Mouse (Mus musculus): Measurements from ENCODE around the gene Gfra1. TPM values are rescaled to one million over a fixed set of nuclear protein-coding genes. Genes with fewer than 3 reads are reported as not detected.

The Gfra1 gene
- polyA plus RNA-seq, 1 experiment from 2014 or later: 24.1 TPM

GRCm38 (mm10) chr19:58419278-58419677 is 36.4 kb downstream of the Gfra1 start:
- Histone ChIP-seq H3K4me2 (replicated peaks) (no peak overlapping the region), H3K4me1 (peaks cover 14% of the 10 kb centered on the region), H3K4me3 (no peak overlapping the region), H3K9ac (no peak overlapping the region), H3K9me3 (no peaks in the 10 kb centered on the region), H3K27me3 (no peaks in the 10 kb centered on the region), H3K27ac (0 out of 2 replicates have a peak overlapping the region, but pooled peaks have one; percentile 51), H3K36me3 (no peaks in the 10 kb centered on the region)
- ATAC-seq (ENCODE audit: insufficient number of reproducible peaks, insufficient read depth, low FRiP score, low TSS enrichment): 0 out of 2 replicates have a peak, but pooled peaks have one; percentile 35
- 47% methylated on average over 3 of the region's 3 CpGs for WGBS

GRCm38 (mm10) chr19:58415173-58415572 is 40.5 kb downstream of the Gfra1 start:
- no peak overlapping the region for H3K27ac ChIP-seq
- H3K4me3 ChIP-seq: no peak overlapping the region
- WGBS: 72% methylated on average over 4 of the region's 4 CpGs
- no peaks in the 10 kb centered on the region for H3K27me3 ChIP-seq
- no peaks in the 10 kb centered on the region for H3K9me3 ChIP-seq
- no peak overlapping the region for H3K9ac ChIP-seq
- ATAC-seq (ENCODE audit: insufficient number of reproducible peaks, insufficient read depth, low FRiP score, low TSS enrichment): no peak
- no peak overlapping the region for H3K4me2 ChIP-seq (replicated peaks)
- H3K4me1 ChIP-seq: peaks cover 15% of the 10 kb centered on the region
- no peaks in the 10 kb centered on the region for H3K36me3 ChIP-seq

DNA sequence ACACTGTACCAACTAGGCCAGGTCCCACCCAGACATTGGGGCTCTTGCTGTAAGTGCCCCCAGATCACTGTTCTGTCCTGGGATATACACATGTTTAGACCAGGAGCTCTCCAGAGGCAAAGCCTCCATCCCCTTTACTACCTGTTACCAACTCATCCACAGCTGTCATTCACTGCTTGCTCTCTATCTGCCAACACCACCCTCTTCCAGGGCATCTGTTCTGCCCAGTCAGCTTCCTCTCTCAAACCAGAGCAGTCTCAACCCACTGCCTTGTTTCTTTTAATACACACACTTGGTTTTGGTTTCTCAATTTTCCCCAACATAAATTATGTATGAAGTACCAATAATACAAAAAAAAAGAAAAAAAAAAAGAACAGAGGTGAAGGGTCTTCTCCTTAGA is 41.0 kb downstream of the Gfra1 start:
- Histone ChIP-seq H3K36me3 (no peaks in the 10 kb centered on the region), H3K4me1 (peaks cover 12% of the 10 kb centered on the region), H3K4me3 (no peak overlapping the region), H3K9ac (no peak overlapping the region), H3K9me3 (no peaks in the 10 kb centered on the region), H3K27me3 (no peaks in the 10 kb centered on the region), H3K27ac (no peak overlapping the region), H3K4me2 (replicated peaks) (no peak overlapping the region)
- no peak for ATAC-seq (ENCODE audit: insufficient number of reproducible peaks, insufficient read depth, low FRiP score, low TSS enrichment)

DNA sequence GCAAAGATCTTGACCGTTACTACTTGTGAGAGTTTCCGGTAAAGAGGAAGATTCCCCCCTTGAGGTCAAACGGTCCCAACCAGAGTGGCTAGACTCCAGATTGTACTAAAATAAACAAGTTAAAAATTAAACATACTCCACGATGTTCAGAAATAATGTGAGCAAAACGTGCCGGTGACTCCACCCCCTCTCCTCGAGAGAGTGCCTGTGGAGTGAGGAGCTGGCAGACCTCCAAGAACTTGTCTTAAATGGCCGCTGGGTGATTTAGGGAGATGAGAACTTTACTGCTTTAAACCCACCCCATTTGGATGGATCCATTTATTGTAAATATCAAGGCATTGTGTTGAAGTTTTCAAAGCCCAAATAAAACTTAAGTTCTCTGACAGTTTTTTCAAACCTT is 42.4 kb downstream of the Gfra1 start:
- Histone ChIP-seq H3K9me3 (no peaks in the 10 kb centered on the region), H3K4me2 (replicated peaks) (0 out of 2 replicates have a peak overlapping the region, but pooled peaks have one; percentile 12), H3K36me3 (no peaks in the 10 kb centered on the region), H3K4me3 (no peak overlapping the region), H3K9ac (no peak overlapping the region), H3K27me3 (no peaks in the 10 kb centered on the region), H3K4me1 (0 out of 2 replicates have a peak, but pooled peaks cover 5% of the 10 kb centered on the region), H3K27ac (no peak overlapping the region)
- no peak for ATAC-seq (ENCODE audit: insufficient number of reproducible peaks, insufficient read depth, low FRiP score, low TSS enrichment)
- WGBS: 37% methylated on average over 8 of the region's 8 CpGs

GRCm38 (mm10) chr19:58412811-58413210 is 42.9 kb downstream of the Gfra1 start:
- H3K27me3 ChIP-seq: no peaks in the 10 kb centered on the region
- ATAC-seq (ENCODE audit: insufficient number of reproducible peaks, insufficient read depth, low FRiP score, low TSS enrichment): no peak
- no peaks in the 10 kb centered on the region for H3K36me3 ChIP-seq
- no peak overlapping the region for H3K9ac ChIP-seq
- H3K4me2 ChIP-seq (replicated peaks): no peak overlapping the region
- no peaks in the 10 kb centered on the region for H3K9me3 ChIP-seq
- 0 out of 2 replicates have a peak, but pooled peaks cover 5% of the 10 kb centered on the region for H3K4me1 ChIP-seq
- H3K4me3 ChIP-seq: no peak overlapping the region
- no peak overlapping the region for H3K27ac ChIP-seq
- whole genome bisulfite sequencing: 65% methylated on average over 2 of the region's 3 CpGs

DNA sequence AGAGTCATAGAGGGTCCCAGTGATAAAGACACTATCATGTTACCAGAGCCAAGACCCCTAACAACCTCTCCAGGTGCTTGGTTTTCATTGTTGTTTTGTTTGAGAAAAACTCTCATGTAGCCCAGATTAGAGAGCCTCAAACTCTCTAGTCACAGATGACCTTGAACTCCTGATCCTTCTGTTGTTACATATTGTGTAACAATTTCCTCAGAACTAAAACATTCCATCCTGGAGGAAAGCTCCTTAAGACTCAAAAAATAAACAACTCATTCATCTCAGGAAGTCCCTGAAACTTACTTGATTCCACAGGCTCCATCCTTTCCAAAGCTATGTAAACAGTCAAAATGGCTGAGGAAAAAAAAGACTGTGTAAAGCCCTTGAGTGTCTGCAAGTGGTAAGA is 49.0 kb downstream of the Gfra1 start:
- H3K9me3 ChIP-seq: no peaks in the 10 kb centered on the region
- H3K9ac ChIP-seq: no peak overlapping the region
- H3K4me3 ChIP-seq: no peak overlapping the region
- no peaks in the 10 kb centered on the region for H3K27me3 ChIP-seq
- 0 out of 2 replicates have a peak, but pooled peaks cover 1% of the 10 kb centered on the region for H3K4me1 ChIP-seq
- no peak overlapping the region for H3K4me2 ChIP-seq (replicated peaks)
- no peak for ATAC-seq (ENCODE audit: insufficient number of reproducible peaks, insufficient read depth, low FRiP score, low TSS enrichment)
- no peaks in the 10 kb centered on the region for H3K36me3 ChIP-seq
- H3K27ac ChIP-seq: no peak overlapping the region

GRCm38 (mm10) chr19:58400224-58400623 is 55.5 kb downstream of the Gfra1 start:
- 79% methylated on average over 3 of the region's 3 CpGs for WGBS
- no peak for ATAC-seq (ENCODE audit: insufficient number of reproducible peaks, insufficient read depth, low FRiP score, low TSS enrichment)
- Histone ChIP-seq H3K9me3 (no peaks in the 10 kb centered on the region), H3K36me3 (no peaks in the 10 kb centered on the region), H3K9ac (no peak overlapping the region), H3K27me3 (no peaks in the 10 kb centered on the region), H3K4me1 (peaks cover 15% of the 10 kb centered on the region), H3K27ac (no peak overlapping the region), H3K4me2 (replicated peaks) (no peak overlapping the region), H3K4me3 (no peak overlapping the region)

DNA sequence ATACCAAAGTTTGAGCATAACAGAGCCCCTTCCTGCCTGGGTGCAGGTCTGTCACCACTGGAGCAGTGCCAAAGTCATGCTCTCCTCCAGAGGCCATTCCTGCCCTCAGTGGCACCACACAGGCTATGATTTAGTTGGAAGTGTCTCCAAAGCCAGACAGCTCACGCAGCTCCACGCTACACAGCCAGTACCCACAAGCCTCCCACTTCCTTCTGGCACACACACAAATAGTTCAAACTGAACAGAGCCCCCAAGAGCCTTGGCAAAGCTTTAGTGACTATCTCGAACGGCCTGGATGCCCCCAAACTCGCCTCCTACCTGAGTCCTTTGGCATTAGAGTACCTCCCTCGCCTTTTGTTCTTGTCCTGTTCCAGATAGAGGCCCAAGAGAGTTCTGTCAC is 56.5 kb downstream of the Gfra1 start:
- Histone ChIP-seq H3K4me3 (no peak overlapping the region), H3K4me2 (replicated peaks) (no peak overlapping the region), H3K4me1 (peaks cover 15% of the 10 kb centered on the region), H3K27me3 (no peaks in the 10 kb centered on the region), H3K36me3 (no peaks in the 10 kb centered on the region), H3K9ac (no peak overlapping the region), H3K9me3 (no peaks in the 10 kb centered on the region), H3K27ac (no peak overlapping the region)
- WGBS: 71% methylated on average over 6 of the region's 6 CpGs
- ATAC-seq (ENCODE audit: insufficient number of reproducible peaks, insufficient read depth, low FRiP score, low TSS enrichment): no peak

DNA sequence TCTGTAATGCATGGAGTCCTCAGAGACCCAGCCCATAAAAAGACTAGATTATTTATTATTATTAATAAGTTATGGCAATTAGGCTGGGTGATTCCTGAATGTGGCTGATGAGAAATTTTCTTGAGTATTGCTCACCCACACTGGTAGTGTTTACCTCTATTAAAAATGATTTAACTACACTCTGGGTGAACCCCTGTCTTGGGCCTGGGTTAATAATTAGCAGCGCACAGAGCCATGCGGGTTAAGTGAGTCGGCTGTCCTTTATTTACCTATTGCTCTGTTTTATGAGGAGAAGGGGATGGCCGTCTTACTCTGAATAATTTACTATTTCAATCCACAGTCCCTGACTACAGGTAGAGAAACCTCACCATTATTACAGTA is 59.1 kb downstream of the Gfra1 start:
- H3K27me3 ChIP-seq: no peaks in the 10 kb centered on the region
- no peak overlapping the region for H3K4me3 ChIP-seq
- H3K9me3 ChIP-seq: no peaks in the 10 kb centered on the region
- H3K36me3 ChIP-seq: no peaks in the 10 kb centered on the region
- H3K9ac ChIP-seq: no peak overlapping the region
- no peak for ATAC-seq (ENCODE audit: insufficient number of reproducible peaks, insufficient read depth, low FRiP score, low TSS enrichment)
- peaks cover 13% of the 10 kb centered on the region for H3K4me1 ChIP-seq
- peak overlapping the region; percentile 36; the same call in 1 of the 2 replicates for H3K4me2 ChIP-seq (replicated peaks)
- WGBS: 49% methylated on average over 4 of the region's 4 CpGs
- no peak overlapping the region for H3K27ac ChIP-seq

DNA sequence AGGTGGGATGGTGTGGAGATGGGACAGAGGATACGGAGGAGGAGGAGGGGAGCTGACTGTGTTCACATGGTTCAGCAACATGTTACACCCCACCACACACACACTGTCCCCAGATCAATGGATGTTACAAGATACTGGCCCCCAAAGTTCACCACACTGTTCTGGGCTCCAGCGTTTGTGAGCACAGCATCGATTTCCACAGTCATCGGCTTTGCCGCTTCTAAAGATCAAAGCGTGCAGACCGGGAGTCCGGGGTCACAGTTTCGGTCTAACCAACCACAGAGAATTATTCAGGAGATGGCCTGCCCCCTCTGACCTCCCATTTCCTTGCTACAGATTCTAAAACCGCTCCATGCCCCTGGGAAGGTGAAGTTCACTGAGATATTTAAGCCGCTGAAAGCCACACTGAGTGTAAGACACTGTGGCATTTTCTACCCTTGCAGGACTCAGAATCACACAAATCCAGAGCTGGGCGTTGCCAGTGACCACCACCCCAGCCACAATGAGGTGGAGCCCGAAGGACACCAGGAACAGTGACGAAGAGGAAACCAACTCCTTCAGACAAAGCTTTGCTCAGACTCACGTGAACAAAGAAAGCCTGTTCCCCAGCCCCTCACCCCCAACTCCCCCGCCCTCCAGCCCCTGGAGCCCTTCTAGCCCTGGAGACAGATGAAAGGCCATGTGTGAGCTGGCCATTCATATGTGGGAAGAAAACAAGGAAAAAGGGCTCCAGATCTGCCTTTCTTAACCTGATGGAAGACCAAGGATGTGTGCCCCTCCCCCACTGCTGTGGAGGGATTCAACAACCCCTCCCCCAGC is 59.7 kb downstream of the Gfra1 start:
- peak; percentile 22; the same call in 1 of the 2 replicates for ATAC-seq (ENCODE audit: insufficient number of reproducible peaks, insufficient read depth, low FRiP score, low TSS enrichment)
- Histone ChIP-seq H3K27me3 (no peaks in the 10 kb centered on the region), H3K9ac (0 out of 2 replicates have a peak overlapping the region, but pooled peaks have one; percentile 33), H3K9me3 (no peaks in the 10 kb centered on the region), H3K27ac (peak overlapping the region; percentile 47), H3K4me1 (peaks cover 10% of the 10 kb centered on the region), H3K4me2 (replicated peaks) (peak overlapping the region; percentile 36), H3K36me3 (no peaks in the 10 kb centered on the region), H3K4me3 (no peak overlapping the region)
- 21% methylated on average over 16 of the region's 16 CpGs for WGBS

DNA sequence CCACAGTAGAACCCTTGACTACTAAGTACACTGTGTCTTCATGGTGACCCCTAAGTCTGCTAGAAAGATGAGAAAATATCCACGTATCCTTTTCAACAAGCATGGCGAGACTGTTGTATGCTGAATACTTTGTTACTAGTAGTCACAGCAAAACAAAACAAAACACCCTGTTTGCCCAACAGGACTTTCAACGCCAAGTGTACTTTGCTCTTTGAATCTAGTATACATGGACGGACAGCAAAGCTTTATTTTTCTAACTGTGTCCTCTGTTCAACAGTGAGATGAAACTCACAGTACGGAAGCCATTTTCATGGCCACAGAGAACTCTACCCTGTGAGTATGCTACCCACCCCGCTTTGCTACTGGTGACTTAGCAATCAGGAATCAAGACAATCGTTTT is 62.6 kb downstream of the Gfra1 start:
- Histone ChIP-seq H3K4me3 (no peak overlapping the region), H3K36me3 (no peaks in the 10 kb centered on the region), H3K27me3 (no peaks in the 10 kb centered on the region), H3K4me2 (replicated peaks) (no peak overlapping the region), H3K9me3 (no peaks in the 10 kb centered on the region), H3K27ac (no peak overlapping the region), H3K9ac (no peak overlapping the region), H3K4me1 (peaks cover 10% of the 10 kb centered on the region)
- ATAC-seq (ENCODE audit: insufficient number of reproducible peaks, insufficient read depth, low FRiP score, low TSS enrichment): no peak
- 89% methylated on average over 7 of the region's 7 CpGs for WGBS

DNA sequence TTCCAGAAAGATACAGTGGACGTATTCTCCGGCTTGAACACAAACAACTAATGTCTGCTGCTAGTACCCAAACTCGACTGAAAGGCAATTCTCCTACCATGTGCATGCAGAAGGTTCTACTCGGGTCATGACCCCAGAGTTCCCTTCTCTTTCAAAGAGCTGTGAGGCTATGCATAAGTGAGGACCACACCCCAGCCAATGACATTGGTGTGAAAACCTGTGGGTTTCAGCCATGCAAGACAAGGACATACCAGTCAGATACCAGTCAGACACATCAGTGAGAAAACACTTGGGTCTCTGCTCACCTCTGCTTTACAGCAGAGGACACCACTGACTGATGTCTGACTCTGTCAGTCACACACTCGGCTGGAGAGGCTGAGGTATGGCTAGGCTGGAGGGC is 63.9 kb downstream of the Gfra1 start:
- 77% methylated on average over 5 of the region's 5 CpGs for WGBS
- no peak for ATAC-seq (ENCODE audit: insufficient number of reproducible peaks, insufficient read depth, low FRiP score, low TSS enrichment)

More for the DNA sequence above, 63.9 kb downstream of the Gfra1 start:
- Histone ChIP-seq H3K4me2 (replicated peaks) (no peak overlapping the region), H3K27me3 (no peaks in the 10 kb centered on the region), H3K9me3 (no peaks in the 10 kb centered on the region), H3K4me1 (peaks cover 10% of the 10 kb centered on the region), H3K36me3 (no peaks in the 10 kb centered on the region), H3K9ac (no peak overlapping the region), H3K27ac (no peak overlapping the region), H3K4me3 (no peak overlapping the region)

Data from embryonic facial prominence, embryonic 12.5 days (tissue).